Mouse (Mus musculus): Measurements from ENCODE around the gene Cwc15. TPM values are rescaled to one million over a fixed set of nuclear protein-coding genes. Genes with fewer than 3 reads are reported as not detected.
"Not testable (repeated sequence)": the region's sequence is repeated elsewhere in the genome, so short reads cannot be mapped to it uniquely, and the experiment has no call there.

The Cwc15 gene
- 199 and 231 TPM in 2 replicates for total RNA-seq (2015)
- 247 and 284 TPM in 2 replicates for total RNA-seq (2017)

DNA sequence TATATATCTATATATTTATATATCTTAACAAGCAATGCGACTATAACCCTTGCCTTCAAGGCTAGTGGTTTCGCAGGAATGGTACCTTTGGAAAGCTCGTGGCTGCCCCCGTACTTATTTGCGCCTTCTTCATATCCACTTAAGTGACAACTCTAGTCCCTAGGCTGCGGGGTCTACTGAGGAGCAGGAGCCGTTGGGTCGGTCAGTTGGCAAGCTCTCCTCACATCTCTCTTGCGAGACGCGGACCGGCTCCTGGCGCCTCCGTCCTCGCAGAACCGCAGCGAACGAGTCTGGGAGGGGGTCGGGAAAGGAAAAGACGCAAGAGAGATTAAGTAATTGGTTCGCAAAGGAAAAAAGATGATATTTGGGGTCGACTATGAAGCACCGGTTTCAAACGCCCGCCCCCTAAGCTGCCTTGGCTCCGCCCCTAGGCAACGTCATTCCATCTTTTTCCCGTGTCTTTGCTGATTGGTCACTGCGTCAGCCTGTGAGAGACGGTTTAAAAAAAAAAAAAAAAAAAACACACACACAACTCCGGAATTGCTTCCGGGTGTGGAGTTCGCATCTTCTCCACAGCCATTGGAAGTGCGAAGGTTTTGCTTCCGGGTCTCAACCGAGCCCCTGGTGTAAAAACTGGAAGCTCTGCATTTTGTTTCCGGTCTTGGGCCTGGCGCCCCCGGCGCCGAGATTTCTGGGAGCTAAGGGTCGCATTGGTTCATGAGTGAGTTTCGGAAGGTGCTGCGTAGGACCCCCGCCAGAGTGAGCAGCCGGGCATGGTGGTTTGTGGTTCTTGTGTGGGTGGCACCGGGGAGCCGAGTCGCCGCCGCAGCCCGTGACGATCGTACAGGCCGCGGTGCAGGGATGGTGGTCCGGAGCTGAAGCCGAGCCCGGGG lies at the start of gene Cwc15, which contains the start of gene Kdm4d:
Gene Cwc15 (plus strand): TSS at position 595 of the 893 bp plus-strand sequence.
Gene Kdm4d (minus strand): TSS at position 460 of the 893 bp plus-strand sequence.
- ATAC-seq (replicated peaks; ENCODE audit: poor library complexity): peak; percentile 95

DNA sequence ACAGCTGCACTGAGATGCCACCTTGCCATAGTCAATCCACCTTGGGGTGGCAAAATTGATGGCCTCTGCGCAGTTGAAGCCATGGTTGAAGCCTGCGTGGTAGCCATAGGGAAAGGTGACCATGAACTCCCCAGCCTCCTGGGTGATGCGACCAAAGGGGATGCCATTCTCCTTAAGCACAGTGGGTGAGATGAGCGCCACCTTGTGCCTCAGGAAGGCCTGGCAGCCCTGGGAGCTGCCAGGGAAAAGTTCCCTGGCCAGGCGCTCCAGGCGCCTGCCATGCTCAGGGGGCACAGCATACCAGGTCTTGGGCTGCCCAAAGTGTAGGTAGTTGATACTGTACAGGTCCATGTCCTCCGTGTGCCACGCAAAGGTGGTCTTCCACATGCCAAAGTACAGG lies 49.3 kb upstream of the Cwc15 start:
- ATAC-seq (replicated peaks; ENCODE audit: poor library complexity): peak; percentile 87

DNA sequence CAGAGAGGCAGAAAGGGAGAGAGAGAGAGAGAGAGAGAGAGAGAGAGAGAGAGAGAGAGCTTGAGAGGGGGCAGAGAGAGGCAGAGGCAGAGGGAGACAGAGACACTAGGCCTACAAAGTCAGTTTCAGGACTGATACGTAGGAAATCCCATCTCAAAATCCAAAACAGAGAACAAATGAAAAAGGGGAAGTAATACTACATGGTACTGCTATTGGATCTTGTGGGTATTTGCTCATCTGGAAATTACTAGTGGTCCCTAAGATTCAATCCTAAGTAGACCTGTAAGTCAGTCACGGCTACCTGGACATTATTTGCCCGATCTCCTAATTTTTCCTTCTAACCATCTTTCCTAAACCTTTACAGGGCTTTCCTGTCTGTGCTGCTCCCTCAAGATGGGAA lies 44.1 kb upstream of the Cwc15 start:
- ATAC-seq (replicated peaks; ENCODE audit: poor library complexity): 0 out of 2 replicates have a peak, but pooled peaks have one; percentile 29

DNA sequence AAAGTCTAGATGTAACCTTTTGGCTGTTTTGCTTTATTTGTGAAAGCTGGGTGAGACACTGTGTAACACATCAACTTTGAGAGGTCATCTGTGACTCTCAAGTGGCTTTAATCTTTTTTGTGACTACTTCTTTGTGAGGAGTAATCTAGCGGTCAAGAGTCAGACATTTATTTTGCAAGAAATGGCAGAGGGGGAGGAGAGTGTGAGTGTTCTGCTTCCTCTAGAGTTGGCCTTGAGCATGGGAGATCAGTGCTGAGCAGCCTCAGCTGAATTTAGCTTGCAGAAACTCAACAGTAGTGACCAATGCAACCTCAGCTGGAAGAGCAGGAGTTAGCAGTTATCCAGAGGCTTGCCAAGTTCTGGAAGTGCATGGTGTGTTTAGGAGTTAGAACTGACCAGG lies 37.9 kb upstream of the Cwc15 start:
- not testable (repeated sequence) for ATAC-seq (replicated peaks; ENCODE audit: poor library complexity)

DNA sequence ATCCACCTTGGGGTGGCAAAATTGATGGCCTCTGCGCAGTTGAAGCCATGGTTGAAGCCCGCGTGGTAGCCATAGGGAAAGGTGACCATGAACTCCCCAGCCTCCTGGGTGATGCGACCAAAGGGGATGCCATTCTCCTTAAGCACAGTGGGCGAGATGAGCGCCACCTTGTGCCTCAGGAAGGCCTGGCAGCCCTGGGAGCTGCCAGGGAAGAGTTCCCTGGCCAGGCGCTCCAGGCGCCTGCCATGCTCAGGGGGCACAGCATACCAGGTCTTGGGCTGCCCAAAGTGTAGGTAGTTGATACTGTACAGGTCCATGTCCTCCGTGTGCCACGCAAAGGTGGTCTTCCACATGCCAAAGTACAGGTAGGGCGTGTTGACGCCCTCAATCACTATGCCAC lies 36.7 kb upstream of the Cwc15 start:
- ATAC-seq (replicated peaks; ENCODE audit: poor library complexity): peak; percentile 79

DNA sequence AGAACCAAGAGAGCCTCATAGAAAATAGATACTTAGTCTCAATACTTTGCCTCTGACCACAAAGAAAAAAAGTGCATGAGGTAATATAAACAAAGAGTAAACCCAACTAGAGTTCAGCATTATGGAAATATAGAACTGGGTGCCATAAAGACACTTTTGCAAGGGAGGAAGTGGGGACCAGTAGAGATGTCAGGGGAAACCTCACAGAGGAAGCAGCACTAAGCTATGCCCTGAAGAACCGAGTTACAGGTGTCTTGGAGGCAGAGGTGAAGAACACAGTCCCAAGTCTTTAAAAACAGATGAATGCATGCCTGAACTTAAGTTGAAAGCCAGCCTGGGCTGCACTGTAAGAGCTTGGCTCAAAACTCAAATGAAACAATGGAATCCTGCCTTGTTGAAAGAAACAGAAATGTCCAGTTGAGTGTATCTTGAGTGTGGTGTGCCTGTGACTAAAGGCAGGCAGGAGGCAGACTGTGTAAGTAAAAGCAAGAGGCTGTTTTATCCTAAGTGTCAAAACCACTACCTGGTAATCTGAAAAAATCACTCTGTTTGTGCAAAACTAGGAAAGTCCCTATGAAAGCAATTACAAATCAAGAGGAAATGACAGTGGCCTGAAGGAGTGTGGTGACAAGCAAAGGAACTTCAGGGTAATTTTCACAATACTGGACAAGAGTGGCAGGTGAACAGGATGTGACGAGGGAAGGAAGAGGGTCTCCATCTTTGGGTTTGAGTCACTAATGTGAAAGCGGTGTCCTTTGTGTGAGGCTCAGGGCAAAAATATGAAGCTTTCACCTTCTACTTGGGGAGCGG lies 1.3 kb upstream of the Cwc15 start:
- ATAC-seq (replicated peaks; ENCODE audit: poor library complexity): no peak

DNA sequence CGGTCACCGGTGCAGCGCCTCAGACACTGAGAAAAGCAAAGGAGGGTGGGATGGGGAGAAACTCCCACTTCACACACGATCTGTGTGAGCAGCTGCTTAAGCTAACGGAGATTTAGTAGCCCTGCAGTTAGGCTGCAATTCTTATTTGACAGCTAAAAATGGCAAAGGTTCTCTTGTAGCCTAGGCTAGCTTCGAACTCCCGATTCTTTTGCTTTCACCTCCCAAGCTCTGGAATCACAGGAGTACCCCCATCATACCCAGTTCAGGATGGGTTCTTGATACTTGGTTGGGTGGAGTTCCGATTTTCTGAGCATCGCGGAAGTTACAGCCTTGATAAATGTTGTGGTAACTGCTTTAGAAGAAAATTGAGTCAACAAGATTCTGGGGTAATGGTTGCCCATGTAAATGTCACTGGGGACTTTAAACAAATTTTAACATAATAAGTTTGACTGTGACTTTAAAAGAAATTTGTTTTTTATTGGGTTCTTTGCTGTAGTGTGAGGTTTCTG lies 553 bp downstream of the Cwc15 start:
- ATAC-seq (replicated peaks; ENCODE audit: poor library complexity): no peak

DNA sequence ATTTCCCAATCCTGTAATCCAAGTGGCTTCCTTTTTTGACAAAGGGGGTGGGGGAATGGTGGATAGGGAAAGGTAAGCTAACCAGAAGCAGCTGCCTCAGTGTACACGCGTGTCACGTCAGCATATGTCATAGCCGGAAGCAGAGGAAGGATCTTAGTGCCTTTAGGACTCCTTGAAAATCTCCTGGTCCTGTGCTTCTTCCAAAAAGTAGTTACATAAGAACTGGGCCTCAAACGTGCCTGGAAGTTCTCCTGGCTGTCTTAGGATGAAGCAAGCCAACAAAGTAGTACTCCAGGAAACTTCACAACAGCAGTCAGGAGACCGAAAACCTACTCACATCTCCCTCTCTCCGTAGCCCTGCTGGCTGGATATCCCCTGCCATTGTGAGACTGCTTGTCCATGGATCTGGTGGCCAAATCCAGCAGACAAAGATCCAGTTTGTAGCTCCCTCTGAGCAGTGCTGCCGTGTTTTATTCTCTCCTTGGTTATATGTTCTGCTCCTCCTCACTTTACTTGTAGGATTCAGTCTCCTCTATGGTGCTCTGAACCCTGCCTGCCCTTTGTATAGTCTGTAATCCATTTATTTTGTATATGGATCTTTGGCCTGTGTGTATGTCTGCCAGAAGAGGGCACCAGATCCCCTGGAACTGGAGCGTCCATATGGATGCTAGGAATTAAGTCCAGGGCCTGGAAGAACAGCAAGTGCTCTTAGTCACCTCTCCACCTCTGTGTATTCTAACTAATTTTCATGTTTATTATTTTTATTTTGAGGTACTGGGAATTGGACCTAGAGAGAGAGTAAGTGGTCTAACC lies 12.4 kb downstream of the Cwc15 start:
- 0 out of 2 replicates have a peak, but pooled peaks have one; percentile 34 for ATAC-seq (replicated peaks; ENCODE audit: poor library complexity)

DNA sequence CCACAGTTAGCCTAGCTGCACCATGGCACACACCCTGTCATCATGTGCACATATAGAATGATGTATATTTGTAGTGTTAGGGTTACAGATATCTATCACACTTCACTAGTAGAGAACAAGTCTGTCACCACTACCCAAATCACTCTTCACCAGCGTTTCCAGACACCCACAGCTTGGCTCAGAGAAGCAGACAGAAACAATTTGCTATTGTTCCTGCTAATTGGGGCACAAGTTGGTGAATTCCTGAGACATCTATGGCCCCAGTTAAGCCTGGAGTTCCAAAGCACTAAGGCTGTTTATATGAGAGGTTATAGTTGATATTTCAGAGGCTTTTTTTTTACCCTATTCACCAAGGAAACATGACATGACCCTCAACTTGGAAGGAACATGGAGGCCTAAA lies 16.9 kb downstream of the Cwc15 start:
- no peak for ATAC-seq (replicated peaks; ENCODE audit: poor library complexity)

DNA sequence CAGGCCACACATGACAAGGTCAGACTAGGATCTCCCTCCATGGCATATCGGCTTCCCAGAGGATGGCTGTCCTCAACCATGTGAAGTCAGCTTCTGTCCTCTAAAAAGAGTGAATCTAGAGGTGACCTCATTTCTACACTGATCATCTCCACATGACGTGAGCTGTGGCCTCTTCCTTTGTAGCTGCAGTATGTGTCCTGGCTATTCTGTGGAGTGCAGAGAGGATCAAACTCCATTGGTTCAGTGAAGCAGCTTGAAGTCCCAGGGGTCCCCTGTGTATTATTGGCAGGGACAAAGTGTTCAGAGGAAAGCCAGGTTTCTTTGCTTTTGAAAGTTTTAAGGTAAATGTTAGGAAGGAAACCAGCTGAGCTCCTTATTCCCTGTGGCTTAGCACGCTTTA lies 17.7 kb downstream of the Cwc15 start:
- no peak for ATAC-seq (replicated peaks; ENCODE audit: poor library complexity)

DNA sequence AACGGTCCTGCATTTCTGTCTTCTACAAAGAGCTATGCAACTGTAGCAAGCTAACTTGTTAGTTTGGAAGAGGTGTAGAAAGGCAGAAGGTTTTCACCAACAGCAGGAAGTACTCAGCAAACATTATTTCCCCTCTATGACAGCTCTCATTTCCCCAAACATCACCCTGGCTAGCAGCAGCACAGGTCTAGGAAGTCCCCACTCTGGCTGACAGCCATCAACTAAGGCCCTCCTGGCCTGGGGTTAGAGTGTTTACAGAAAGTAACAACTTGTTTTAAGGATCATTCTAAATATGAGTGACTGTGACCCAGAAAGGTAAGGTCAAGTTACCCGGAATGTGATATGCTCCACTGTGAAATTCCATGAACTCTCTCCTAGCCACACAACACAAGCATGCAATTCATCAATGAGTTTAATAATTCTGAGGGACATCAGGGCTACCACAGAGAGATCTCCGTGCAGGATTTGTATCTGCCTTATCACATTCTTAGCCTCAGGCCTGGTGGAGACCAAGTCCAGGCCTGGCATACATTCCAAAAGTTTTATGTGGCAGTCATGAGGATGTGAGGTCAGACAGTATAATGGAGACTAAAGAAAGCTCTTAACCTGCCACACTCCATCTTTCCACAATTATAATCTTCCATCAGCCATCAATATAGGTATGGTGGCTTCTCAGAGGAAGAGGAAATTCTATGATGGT lies 20.7 kb downstream of the Cwc15 start:
- ATAC-seq (replicated peaks; ENCODE audit: poor library complexity): peak; percentile 32; the same call in 1 of the 2 replicates

DNA sequence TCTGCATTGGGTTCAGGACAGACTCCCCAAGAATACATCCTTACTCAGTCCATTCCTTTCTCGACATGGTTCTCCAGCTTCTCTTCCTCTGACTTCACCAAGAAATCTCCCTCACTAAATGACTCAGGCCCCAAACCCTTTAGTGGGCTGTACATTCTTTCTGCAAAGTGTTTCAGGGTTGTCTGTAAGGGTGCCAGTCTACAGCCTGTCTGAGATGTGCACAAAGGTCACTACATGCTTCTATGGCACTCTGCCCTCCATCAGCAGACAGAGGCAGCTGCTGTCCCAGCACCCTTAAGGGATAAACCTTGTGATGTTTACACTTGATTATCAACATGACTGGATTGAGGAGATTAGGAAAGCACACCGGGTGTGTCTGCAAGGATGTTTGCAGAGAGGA lies 21.3 kb downstream of the Cwc15 start:
- ATAC-seq (replicated peaks; ENCODE audit: poor library complexity): no peak

DNA sequence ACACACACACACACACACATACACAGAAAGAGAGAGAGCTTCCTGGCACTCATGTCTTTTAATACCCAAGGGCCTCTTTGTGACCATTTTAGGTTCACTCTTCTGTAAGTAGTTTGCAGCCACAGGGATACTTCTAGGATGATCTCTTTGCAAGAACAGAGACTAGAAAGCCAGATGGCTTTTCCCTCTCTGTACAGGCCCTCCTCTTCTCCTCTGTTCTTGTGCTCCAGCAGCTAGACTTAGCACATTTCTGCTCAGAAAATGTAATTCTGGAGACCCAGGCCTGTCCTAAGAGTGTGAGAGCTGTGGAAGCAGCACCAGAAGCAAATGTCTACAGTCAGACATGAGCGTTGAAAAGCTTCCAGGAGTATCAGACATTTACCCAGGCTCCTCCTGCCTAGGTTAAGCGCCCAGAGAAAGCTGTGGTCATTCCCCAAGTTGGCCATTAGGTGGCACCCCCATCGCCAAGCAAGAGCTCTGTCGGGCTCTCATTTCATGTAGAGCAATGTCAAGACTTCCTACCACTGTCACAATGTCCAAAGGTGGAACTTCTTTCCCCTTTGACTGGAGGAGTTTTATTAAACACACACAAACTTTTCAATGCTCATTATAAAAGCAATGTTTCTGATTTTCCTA lies 23.1 kb downstream of the Cwc15 start:
- ATAC-seq (replicated peaks; ENCODE audit: poor library complexity): peak; percentile 95

DNA sequence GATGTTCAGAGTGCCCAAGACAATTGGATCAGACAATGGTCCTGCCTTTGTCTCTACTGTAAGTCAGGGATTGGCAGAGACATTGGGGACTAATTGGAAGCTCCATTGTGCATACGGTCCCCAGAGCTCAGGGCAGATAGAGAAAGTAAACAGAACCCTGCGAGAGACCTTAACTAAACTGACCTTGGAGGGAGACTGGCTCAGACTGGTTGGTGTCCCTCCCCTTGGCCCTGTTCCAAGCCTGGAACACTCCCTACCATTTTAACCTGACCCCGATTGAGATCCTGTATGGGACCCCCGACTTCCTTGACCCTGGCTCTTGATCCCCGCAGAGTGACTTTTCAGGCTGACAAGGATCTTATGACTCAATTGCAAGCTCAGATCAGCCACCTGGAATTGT lies 29.6 kb downstream of the Cwc15 start:
- no peak for ATAC-seq (replicated peaks; ENCODE audit: poor library complexity)

DNA sequence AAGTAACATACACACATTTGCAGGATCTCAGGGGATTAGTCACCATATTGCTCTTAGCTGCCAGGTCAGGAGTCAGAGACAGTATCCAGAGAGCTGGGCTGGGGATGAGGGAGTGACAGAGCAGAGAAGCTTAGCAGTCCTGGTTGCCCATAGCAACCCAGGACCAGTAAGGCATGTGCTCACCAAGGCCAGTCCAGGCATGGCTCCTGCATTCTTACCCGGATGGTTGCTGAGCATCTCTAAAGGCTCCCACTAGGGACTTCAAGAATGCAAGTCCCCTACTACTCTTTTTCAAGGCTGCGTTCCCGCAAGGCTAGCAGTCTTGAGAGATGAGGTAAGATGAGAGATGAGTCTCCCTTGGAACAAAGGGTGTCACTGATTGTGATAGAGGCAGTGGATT lies 31.9 kb downstream of the Cwc15 start:
- ATAC-seq (replicated peaks; ENCODE audit: poor library complexity): no peak

DNA sequence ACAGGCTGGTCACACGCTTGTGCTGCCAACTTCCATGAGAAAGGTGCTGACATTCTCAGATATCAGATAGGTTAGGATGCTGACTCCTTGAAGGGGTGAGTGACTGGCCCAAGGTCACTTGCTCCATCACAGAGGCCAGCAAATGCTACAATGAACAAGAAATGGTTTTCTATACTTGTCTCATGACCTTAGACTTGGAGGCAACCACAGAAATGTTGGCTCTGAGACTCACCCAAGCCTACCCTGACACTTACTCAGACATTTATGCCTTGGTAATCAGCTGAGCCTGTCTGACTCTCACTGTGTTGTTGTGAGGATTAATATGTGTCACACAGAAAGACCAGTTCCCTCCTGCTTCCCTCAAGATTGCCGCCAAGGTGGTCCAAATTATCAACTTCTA lies 33.2 kb downstream of the Cwc15 start:
- ATAC-seq (replicated peaks; ENCODE audit: poor library complexity): no peak

DNA sequence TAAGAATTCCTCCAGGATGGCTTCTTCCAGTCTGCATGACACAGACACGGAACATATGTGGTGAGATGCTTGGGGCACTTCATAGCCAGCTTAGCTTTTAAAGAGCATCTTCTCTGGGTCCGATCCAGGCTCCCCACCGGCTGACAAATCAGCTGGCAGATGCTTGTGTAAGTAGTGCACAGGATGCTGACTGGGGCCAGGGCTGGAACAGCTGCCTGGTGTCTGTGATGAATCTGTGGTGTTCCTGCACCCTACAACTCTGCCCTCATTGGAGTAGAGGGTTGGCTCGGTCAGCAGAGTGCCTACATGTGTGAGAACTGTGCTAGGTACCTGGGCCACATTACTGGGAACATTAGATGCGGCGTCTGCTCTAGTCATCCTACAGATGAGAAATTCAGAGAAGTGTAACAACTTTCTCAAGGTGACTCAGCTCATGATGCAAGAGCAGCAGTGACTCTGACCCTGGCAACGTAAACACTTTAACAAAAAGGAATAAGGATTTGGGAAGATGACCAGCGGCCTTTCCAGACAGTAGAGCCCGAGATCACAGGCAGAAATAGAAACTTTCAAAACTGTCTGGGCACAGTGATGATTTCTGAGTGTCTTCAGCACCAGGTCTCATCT lies 34.5 kb downstream of the Cwc15 start:
- no peak for ATAC-seq (replicated peaks; ENCODE audit: poor library complexity)

DNA sequence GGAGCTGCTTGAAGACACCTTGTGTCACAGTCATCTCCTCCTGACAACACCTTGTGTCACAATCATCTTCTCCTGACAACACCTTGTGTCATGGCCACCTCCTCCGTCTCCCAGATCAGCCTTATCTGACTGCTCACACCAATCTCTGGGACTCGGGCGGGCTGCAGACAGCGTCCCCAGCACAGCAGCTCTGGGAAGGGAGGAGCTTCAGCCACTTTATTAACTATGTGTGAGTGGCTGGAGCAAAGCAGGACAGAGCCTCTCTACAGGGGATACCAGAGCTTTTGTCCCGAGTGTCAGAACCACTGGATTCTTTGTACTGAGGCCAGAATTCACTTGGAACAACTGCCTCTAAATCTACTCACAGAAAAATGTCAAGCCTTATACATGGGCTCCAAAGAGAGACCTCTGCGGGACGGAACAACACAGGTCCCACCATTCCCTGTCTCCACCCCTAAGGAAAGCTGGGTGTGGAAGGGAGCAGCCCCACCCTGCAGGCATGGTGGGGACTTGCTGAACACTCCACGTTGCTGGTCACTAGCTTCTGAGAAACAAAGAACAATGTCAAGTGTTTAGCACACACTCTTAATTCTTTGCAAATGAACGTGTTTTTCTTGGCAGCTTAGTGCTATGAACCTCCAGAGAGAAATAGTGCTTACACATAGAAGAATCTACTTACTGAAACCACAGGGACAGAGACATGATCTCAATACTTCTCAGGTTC lies 43.8 kb downstream of the Cwc15 start:
- ATAC-seq (replicated peaks; ENCODE audit: poor library complexity): no peak

All from megakaryocyte progenitor cell, adult 5-6 weeks (primary cell).